Mouse (Mus musculus) thymus, postnatal 4 days (tissue): ENCODE measurements around the gene Oas1h.
"Not testable (repeated sequence)": the region's sequence is repeated elsewhere in the genome, so short reads cannot be mapped to it uniquely, and the experiment has no call there.

Experiments used
- DNase-seq: peaks from one replicate; pipeline ENCODE4 v3.0.0; 2021

Oas1h gene

DNA sequence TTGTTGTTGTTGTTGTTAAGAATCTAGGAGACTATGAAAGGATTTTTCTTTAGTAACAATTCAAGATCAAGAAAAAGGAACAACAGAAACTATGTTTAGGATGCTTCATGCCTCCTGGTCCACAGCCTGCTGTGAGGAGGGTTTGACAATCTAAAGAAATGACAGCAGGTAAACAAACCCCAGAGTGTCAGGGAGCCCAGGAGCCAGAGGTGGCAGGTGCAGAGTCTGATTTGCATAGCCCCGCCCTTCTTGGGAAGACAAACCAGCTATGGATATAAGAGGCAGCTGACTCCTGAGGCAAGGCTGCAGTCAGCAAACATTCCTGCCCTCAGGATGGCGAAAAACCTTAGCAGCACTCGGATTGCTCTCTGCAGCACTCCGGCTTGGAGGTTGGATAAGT is at the start of gene Oas1h:
Oas1h (plus strand) TSS at position 301 of the 400 bp plus-strand sequence.
- no peak for DNase-seq

- DNase-seq, result peak; percentile 79
Observed at GRCm38 (mm10) chr5:120811951-120812819, 49.0 kb upstream of the Oas1h start, which contains the start of gene Oas1c. Gene Oas1c, minus strand, starts transcription at chr5:120812514.

GRCm38 (mm10) chr5:120813023-120813422 is 48.2 kb upstream of the Oas1h start:
- no peak for DNase-seq

GRCm38 (mm10) chr5:120815949-120816348 is 45.3 kb upstream of the Oas1h start:
- DNase-seq, result peak; percentile 70

DNA sequence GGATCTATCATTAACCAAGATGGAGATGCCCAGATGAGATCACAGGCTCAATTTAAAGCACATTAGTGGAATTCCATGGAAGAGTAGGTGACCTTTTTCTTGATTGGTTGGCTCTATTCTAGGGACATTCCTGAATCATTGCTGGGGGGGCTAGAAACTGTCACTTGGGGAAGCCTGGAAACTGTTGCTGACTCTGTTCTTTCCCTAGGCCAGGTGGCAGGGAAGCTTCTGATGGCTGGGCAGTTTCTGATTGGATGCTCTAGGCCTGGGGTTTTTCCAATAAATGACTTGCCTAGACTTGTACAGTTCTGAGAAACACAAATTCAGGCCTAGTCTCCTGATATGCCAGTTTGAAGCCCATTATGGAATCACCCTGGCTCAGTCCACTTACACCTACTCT is 42.2 kb upstream of the Oas1h start:
- DNase-seq, result no peak

DNA sequence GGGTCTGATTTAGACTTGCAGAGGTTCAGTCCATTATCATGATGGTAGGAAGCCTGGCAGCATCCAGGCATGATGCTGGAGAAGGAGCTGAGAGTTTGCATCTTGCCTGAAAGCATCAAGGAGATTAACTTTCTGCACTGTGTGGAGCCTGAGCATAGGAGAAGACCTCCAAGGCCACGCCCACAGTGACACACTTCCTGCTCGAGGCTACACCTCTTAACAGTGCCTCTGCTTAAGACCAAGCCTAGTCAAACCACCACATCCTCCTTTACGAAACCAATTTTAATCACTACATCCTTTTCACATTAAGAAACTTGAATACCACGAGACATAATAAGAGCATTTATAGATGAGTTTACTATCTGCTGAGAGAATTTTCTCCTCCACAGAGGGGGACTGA is 30.2 kb upstream of the Oas1h start:
- DNase-seq, result peak; percentile 53

DNA sequence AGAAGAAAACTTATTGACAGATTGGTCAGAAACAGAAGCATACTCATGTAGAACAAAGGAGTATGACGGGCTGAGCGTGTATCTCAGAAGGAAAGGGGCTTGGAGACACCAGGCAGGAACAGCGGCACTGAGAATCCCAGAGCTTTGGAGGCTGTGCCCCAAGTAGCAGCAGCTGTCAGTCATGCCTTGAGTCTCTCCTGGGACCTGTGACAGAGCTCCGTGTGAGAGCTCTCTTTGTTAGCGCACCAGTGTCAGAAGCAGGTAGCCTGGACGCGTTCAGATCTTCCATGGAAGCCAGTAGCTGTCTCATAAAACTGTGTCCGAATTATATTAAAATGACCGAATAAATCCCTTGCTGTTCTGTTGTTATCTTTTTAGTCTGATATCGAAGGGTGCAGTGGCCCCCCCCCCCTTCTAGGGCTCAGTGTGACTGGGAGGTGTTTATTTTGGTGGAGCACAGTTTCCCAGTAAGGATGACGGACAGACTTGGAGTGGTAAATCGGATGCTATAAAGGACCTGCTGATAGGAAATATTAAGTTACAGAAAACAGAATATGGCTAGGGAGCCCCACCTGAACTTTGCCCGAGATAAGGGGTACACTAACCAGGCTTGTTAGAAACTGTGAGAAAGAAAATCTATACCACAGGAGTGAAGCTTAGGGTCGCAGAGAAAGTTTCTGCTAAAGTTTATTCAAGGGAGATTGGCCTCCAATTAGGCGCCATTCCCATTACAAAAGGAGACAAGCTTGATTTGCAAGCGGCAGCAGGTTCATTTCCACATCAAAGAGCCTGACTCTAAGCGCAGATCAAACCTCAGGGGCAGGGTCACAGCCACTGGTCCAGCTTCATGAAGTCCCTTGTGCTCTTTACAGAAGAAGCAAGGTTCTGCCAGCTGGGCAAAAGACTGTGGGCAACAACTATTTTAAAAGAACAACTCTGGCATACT is 27.6 kb upstream of the Oas1h start:
- no peak for DNase-seq

GRCm38 (mm10) chr5:120836731-120837585 is 24.3 kb upstream of the Oas1h start:
- DNase-seq, result peak; percentile 80

GRCm38 (mm10) chr5:120844713-120845112 is 16.5 kb upstream of the Oas1h start:
- no peak for DNase-seq

GRCm38 (mm10) chr5:120847067-120847466 is 14.2 kb upstream of the Oas1h start, which contains the start of gene Oas1f:
Gene Oas1f, plus strand, starts transcription at chr5:120847367.
- no peak for DNase-seq

DNA sequence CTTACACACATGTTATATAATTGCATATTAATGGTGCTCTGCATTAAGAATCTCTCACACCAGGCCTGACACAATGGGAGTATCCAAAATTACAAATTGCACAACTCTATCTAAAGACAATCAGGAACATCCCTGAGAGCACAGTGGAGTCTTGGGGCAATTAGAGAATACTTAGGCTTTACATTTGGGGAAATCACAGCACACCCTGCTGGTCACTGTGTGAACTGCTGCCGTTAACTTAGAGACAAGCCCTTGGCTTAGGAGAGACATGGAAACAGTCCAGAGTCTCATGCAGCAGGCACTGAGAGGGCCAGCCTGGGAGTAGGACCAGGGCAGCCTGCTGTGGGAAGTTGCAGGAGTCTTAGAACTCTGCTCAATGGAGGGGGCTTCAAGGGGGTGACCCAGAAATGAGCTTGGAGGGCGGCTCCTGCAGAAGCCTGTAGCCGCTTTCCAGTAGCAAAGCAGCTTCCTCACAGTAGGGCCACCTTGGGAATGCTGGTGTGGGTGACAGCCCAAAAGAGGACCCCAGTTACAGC is 11.6 kb upstream of the Oas1h start:
- peak; percentile 68 for DNase-seq

- DNase-seq, result no peak
Observed at GRCm38 (mm10) chr5:120859241-120859640, 2.0 kb upstream of the Oas1h start.

GRCm38 (mm10) chr5:120865336-120865860 is 4.2 kb downstream of the Oas1h start:
- peak; percentile 50 for DNase-seq

DNA sequence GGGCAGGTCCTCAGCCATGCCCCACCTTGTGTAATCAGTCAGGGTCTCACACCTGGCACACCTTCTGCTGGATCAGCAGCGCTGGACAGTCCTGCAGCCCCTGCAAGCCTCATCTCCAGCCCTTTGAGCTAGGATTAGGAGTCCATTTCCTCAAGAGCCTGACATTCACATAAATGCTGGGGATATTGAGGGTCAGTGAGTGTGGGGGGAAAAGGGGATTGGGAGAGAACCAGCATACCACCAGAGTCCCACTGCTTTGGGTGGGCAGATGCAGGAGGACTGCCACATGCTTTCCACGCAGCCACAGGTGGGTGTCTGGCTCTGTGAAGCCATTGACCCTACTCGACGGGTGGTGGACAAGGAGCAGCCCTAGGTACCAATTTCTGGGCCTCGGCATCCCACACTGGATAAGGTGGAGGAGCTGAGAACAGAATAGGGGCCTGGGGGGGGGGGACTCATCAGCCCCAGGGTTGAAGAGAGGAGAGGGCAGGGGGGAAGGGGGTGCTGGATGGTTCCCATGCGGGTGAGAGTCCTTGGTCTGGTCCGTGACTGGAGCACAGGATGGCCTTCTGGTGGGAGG is 8.3 kb downstream of the Oas1h start:
- DNase-seq, result no peak

DNA sequence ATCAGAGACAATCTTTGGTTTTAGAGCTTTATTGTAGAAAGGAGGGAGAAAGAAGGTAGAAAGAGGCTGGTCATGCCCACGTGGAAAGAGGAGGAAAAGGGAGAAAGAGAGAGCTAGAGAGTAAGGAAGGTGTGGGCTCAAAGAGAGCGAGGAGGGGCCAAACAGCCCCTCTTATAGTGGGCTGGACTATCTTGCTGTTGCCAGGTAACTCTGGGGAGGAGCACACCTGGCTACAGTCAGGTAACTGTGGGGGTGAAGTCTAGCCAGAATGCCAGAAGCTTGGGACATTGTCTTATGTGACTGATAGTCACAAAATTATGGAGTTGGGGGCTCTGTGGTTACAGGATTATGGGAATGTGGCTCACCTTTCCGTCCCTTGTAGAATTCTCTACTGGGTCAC is 8.9 kb downstream of the Oas1h start:
- no peak for DNase-seq

- DNase-seq, result no peak
Observed at GRCm38 (mm10) chr5:120870782-120871181, 9.6 kb downstream of the Oas1h start.

- DNase-seq, result no peak
Observed at GRCm38 (mm10) chr5:120871469-120871868, 10.2 kb downstream of the Oas1h start.

GRCm38 (mm10) chr5:120876839-120877238 is 15.6 kb downstream of the Oas1h start:
- DNase-seq, result not testable (repeated sequence)

DNA sequence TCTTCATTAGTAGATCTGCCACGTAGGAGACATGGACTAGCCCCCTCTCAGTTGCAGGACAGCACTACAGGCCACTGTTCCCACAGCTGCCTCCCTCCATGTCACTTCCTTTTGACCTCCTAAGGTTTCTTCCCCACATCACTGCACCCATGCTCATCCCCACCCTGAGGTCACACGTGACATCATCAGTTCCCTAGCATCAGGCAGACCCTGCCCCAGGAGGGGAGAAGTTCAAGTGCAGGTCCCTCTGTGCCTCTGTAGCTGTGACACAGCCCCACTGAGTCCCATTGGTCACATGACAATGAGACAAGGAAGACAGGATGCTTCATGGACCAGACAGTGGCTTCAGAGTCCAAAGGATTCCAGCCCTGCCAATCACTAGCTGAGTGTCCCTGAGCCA is 16.2 kb downstream of the Oas1h start:
- not testable (repeated sequence) for DNase-seq

- not testable (repeated sequence) for DNase-seq
Observed at GRCm38 (mm10) chr5:120878803-120879202, 17.6 kb downstream of the Oas1h start.

DNA sequence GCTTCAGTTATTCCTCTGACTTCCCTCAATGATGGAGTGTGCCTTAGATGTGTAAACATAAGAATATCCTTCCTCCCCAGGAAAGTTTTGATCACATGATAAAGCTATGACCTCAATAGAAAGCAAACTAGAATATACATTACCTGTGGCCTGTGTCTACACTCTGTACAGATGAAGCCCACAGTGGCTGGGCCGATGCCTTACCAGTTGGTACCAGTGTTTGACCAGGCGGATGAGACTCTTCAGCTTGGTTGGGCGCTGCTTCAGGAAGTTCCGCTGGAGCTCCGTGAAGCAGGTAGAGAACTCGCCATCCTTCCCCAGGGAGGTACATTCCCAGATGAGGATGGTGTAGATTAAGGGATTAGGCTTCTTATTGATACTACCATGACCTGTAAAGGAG is 20.5 kb downstream of the Oas1h start:
- DNase-seq, result not testable (repeated sequence)
